Mouse (Mus musculus) lung, postnatal 0 days (tissue): Measurements from ENCODE around the gene Rcsd1. TPM values are rescaled to one million over a fixed set of nuclear protein-coding genes. Genes with fewer than 3 reads are reported as not detected.

Experiments used
- ATAC-seq: fragments of 200-750 bp; cut with Nextera tagmentation; 2 replicates; pipeline ENCODE4 v1.8.0; 2017; ENCODE audit warnings: moderate library complexity
- DNase-seq: peaks from one replicate; pipeline ENCODE4 v3.0.0-alpha.2; 2016; ENCODE audit warnings: low spot score
- H3K27ac ChIP-seq: fragments of 300-500 bp; sonication (generic); 2 replicates; pipeline ENCODE4 v1.5.1; 2014; ENCODE audit warnings: antibody characterized with exemption, mild to moderate bottlenecking, low read length, mixed read lengths
- H3K27me3 ChIP-seq: fragments of 300-500 bp; sonication (generic); replicated peaks from 2 replicates; pipeline ENCODE4 v1.6.1; 2014; ENCODE audit warnings: low read length, mixed read lengths; ENCODE audit not compliant: insufficient read depth
- H3K36me3 ChIP-seq: fragments of 300-500 bp; sonication (generic); 2 replicates; pipeline ENCODE4 v1.6.1; 2014; ENCODE audit warnings: low read length, mixed read lengths; ENCODE audit not compliant: insufficient read depth
- H3K4me1 ChIP-seq: fragments of 300-500 bp; sonication (generic); 2 replicates; pipeline ENCODE4 v1.6.1; 2014; ENCODE audit warnings: antibody characterized with exemption, low read depth, low read length, mixed read lengths; ENCODE audit not compliant: insufficient read depth
- H3K4me2 ChIP-seq: fragments of 300-500 bp; sonication (generic); replicated peaks from 2 replicates; pipeline ENCODE4 v1.6.1; 2014; ENCODE audit warnings: low read depth, mild to moderate bottlenecking, low read length, moderate library complexity, mixed read lengths
- H3K4me3 ChIP-seq: fragments of 300-500 bp; sonication (generic); 2 replicates; pipeline ENCODE4 v1.5.1; 2014; ENCODE audit warnings: low read depth, low read length
- H3K9ac ChIP-seq: fragments of 300-500 bp; sonication (generic); replicated peaks from 2 replicates; pipeline ENCODE4 v1.6.1; 2014; ENCODE audit warnings: low read depth, mild to moderate bottlenecking
- H3K9me3 ChIP-seq: fragments of 300-500 bp; sonication (generic); 2 replicates; pipeline ENCODE4 v1.6.1; 2016; ENCODE audit warnings: low read length, mixed read lengths
- CTCF ChIP-seq: IDR thresholded peaks from 2 replicates; pipeline ENCODE4 v1.5.1; 2016; ENCODE audit warnings: antibody characterized with exemption, mild to moderate bottlenecking
- EP300 ChIP-seq: IDR thresholded peaks from 2 replicates; pipeline ENCODE4 v1.6.1; 2016; ENCODE audit warnings: antibody characterized with exemption, mild to moderate bottlenecking, control low read depth
- WGBS: fragments of 180-500 bp; shearing (Covaris S2); extraction: QIAGEN DNeasy Blood & Tissue Kit; methylation state at CpG from one replicate; pipeline ENCODE4 v1.1.7; 2014; 5-methylcytosine and 5-hydroxymethylcytosine counted together
- polyA plus RNA-seq: library from polyadenylated mRNA; unstranded; fragments of >200 nt; fragmentation: Nextera tagmentation; extraction: Ambion mirVana; gene quantifications from 2 replicates; pipeline ENCODE4 v1.2.1, GENCODE M21; 2015

The Rcsd1 gene
- polyA plus RNA-seq, 1 experiment from 2014 or later, result 49.6 TPM

DNA sequence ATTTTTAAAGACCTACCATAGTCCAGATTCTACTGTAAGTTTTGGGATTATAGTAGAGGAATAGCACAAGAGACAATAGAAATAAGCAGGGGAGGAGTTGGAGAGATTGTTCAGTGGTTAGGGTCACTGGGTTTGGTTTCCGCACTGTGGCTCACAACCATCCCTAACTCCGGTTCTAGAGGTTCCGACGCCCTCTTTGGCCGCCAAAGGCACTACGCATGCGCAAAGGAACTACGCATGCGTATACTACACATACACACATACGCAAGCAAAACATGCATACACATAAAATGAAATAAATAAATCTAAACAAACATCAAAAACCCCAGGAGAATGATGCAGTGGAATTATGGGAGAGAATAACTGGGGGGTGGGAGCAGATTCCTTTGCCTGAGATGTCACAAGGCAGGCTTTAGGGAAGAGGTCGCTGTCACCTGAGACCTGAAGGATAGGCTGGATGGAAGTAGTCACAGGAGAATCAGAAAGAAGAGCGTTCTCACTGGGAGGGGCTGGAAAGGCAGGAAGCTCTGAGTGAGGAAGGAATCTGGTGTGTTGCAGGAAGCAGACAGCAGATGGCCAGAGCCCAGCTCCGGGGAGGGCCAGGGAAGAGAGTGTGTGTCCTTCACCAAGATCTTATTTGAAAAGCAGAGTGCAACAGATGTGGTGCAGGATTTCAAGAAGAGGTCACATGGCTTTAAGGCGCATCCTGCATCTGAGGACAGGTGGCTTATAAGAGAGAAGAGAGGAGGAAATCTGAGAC lies 56.3 kb downstream of the Rcsd1 start:
- peak; percentile 46 for DNase-seq
- no peak overlapping the region for H3K9ac ChIP-seq
- peaks cover 19% of the 10 kb centered on the region; the same call in 1 of the 2 replicates for H3K36me3 ChIP-seq
- no peaks in the 10 kb centered on the region for H3K4me1 ChIP-seq
- H3K4me2 ChIP-seq, result no peak overlapping the region
- no peak overlapping the region for H3K4me3 ChIP-seq
- 78% methylated on average over 14 of the region's 14 CpGs for WGBS
- H3K27me3 ChIP-seq, result no peaks in the 10 kb centered on the region
- ATAC-seq, result peak; percentile 59
- no peak for TF ChIP-seq EP300
- TF ChIP-seq CTCF, result peak; percentile 16; the same call in 1 of the 2 replicates
- no peaks in the 10 kb centered on the region for H3K9me3 ChIP-seq
- no peak overlapping the region for H3K27ac ChIP-seq

DNA sequence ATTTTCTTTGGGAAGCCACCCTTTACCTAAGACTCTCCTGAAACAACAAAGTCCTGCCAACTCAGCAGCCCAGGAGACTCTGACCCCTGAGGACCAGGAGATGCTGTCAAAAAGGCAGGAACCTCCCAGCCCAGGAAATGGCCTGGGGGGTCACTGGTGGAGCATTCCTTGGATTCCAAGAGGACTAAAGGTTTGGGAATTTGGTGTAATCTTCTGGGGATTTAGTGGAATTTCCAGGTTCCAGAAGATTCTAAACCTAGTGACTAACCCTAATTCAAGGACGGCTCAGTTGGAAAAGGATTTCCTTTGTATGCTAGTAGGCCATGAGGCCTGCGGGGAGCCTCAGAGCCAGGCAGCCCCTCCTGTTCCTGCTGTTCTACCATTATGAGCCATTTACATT lies 57.0 kb downstream of the Rcsd1 start:
- H3K9ac ChIP-seq, result no peak overlapping the region
- DNase-seq (no peak), ATAC-seq (no peak)
- no peak for TF ChIP-seq EP300
- no peak for TF ChIP-seq CTCF
- no peaks in the 10 kb centered on the region for H3K9me3 ChIP-seq
- H3K27ac ChIP-seq, result no peak overlapping the region
- WGBS, result 67% methylated on average over 2 of the region's 2 CpGs
- peaks cover 11% of the 10 kb centered on the region; the same call in 1 of the 2 replicates for H3K36me3 ChIP-seq
- H3K4me1 ChIP-seq, result no peaks in the 10 kb centered on the region
- H3K4me3 ChIP-seq, result no peak overlapping the region
- no peak overlapping the region for H3K4me2 ChIP-seq
- no peaks in the 10 kb centered on the region for H3K27me3 ChIP-seq

DNA sequence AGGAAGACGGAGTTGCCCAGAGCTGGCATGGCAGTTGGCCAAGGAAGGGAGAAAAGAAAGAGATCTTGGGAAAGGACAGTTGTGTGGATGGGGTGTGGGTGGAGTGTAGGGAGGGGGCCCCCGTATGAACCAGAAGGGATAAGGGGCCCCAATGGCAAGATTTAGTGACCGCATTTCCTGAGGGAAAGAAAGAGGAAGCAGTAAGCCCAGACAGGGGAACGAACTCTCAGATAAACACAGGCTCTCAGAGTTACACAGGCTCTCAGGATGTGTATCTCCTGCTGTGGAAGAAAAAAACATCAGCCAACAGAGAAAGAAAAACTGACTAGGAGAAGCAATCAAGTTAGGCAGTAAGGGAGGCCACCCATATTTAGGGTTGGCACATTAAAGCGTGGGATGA lies 58.4 kb downstream of the Rcsd1 start:
- DNase-seq, result no peak
- no peak overlapping the region for H3K27ac ChIP-seq
- WGBS, result 41% methylated on average over 5 of the region's 5 CpGs
- no peak overlapping the region for H3K4me3 ChIP-seq
- H3K27me3 ChIP-seq, result no peaks in the 10 kb centered on the region
- H3K4me1 ChIP-seq, result no peaks in the 10 kb centered on the region
- no peak for TF ChIP-seq EP300
- no peak for TF ChIP-seq CTCF
- no peak overlapping the region for H3K4me2 ChIP-seq
- H3K9me3 ChIP-seq, result no peaks in the 10 kb centered on the region
- H3K9ac ChIP-seq, result no peak overlapping the region
- peaks cover 10% of the 10 kb centered on the region; the same call in 1 of the 2 replicates for H3K36me3 ChIP-seq
- no peak for ATAC-seq

DNA sequence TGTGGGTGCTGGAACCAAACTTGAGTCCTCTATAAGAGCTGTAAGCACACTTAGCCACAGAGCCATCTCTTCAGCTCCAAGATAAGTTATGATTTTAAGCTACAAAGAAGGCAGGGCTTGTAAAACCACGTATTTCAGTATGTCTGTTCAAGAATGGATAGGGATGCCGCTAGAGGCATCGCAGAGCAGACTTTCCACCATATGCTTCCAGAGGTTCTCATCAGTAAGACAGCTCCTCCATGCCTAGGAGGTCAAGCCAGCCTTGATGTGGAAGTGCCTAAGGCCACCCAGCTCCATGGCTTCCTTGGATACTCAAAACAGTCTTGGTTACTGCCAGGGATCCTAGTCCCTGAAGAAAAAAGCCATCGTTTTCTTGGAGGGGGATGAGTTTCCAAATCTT lies 64.5 kb downstream of the Rcsd1 start:
- Histone ChIP-seq H3K4me2 (no peak overlapping the region), H3K4me3 (no peak overlapping the region), H3K9ac (no peak overlapping the region), H3K27ac (no peak overlapping the region), H3K27me3 (no peaks in the 10 kb centered on the region), H3K36me3 (no peaks in the 10 kb centered on the region; the same call in 1 of the 2 replicates), H3K4me1 (no peaks in the 10 kb centered on the region), H3K9me3 (no peaks in the 10 kb centered on the region)
- DNase-seq, result no peak
- TF ChIP-seq CTCF (no peak), EP300 (no peak)
- ATAC-seq, result no peak
- 69% methylated on average over 4 of the region's 4 CpGs for WGBS

DNA sequence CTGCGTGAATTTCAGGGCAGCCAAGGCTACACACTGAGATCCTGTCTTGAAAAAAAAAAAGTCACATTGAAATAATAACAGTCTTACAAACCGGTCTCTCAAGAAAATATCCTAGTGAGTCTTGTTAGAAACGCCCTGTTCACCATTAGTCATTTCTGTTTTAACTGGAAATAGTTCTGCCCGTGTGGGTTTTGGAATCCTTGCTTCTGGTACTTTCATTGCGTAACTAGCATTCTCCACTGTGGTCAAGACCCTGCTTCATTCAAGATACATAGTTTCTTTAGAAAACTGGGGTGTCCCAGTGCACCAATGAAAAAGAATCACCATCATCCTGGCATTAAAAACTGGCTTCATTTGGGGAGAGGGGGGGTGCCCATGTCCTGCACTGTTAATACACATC lies 65.8 kb downstream of the Rcsd1 start:
- no peaks in the 10 kb centered on the region for H3K27me3 ChIP-seq
- H3K4me1 ChIP-seq, result no peaks in the 10 kb centered on the region
- H3K4me2 ChIP-seq, result no peak overlapping the region
- DNase-seq (peak; percentile 43), ATAC-seq (no peak)
- no peak for TF ChIP-seq CTCF
- no peak overlapping the region for H3K4me3 ChIP-seq
- no peaks in the 10 kb centered on the region for H3K9me3 ChIP-seq
- no peak overlapping the region for H3K9ac ChIP-seq
- no peak overlapping the region for H3K27ac ChIP-seq
- 47% methylated on average over 5 of the region's 5 CpGs for WGBS
- H3K36me3 ChIP-seq, result no peaks in the 10 kb centered on the region

DNA sequence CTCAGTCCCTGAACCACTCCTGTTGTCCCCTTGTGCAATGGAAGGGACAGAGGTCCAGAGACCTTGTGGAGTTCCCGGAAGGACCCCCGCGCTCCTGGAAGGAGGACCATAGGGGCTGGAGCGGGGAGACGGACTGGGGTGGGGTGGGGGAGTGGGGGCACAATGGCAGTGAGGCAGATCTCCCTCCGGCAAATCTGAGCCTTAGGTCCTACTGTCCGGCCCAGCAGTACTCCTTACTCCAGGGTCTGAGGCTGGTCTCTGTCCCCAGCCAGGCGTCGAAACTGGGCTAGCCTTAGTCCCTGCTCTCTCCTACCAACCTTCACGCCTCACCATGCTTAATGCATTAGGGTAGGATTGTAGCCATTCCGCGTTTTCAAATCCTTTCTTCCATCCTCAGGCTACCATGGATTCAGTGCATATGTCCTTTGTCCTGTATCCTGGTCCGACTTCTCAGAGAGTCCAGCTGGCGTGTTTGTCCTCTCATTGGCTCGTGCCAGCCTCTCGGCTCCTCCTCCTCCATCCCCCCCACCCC lies 66.7 kb downstream of the Rcsd1 start:
- no peaks in the 10 kb centered on the region for H3K36me3 ChIP-seq
- H3K9me3 ChIP-seq, result no peaks in the 10 kb centered on the region
- TF ChIP-seq EP300 (no peak; the same call in none of the 2 replicates), CTCF (no peak)
- no peaks in the 10 kb centered on the region for H3K4me1 ChIP-seq
- DNase-seq, result peak; percentile 85
- H3K9ac ChIP-seq, result peak overlapping the region; percentile 77
- H3K27me3 ChIP-seq, result no peaks in the 10 kb centered on the region
- peak overlapping the region; percentile 96 for H3K27ac ChIP-seq
- ATAC-seq, result peak; percentile 63
- under 1% methylated on average over 16 of the region's 16 CpGs for WGBS
- H3K4me3 ChIP-seq, result peak overlapping the region; percentile 65
- H3K4me2 ChIP-seq, result peak overlapping the region; percentile 59
